Mouse (Mus musculus) lung, postnatal 0 days (tissue): ENCODE data around the gene Sh3pxd2a. TPM values are rescaled to one million over a fixed set of nuclear protein-coding genes. Genes with fewer than 3 reads are reported as not detected.

Source experiments
- ATAC-seq: fragments of 200-750 bp; cut with Nextera tagmentation; 2 replicates; pipeline ENCODE4 v1.8.0; 2017; ENCODE audit warnings: moderate library complexity
- DNase-seq: peaks from one replicate; pipeline ENCODE4 v3.0.0-alpha.2; 2016; ENCODE audit warnings: low spot score
- H3K27ac ChIP-seq: fragments of 300-500 bp; sonication (generic); 2 replicates; pipeline ENCODE4 v1.5.1; 2014; ENCODE audit warnings: antibody characterized with exemption, mild to moderate bottlenecking, low read length, mixed read lengths
- H3K27me3 ChIP-seq: fragments of 300-500 bp; sonication (generic); replicated peaks from 2 replicates; pipeline ENCODE4 v1.6.1; 2014; ENCODE audit warnings: low read length, mixed read lengths; ENCODE audit not compliant: insufficient read depth
- H3K36me3 ChIP-seq: fragments of 300-500 bp; sonication (generic); 2 replicates; pipeline ENCODE4 v1.6.1; 2014; ENCODE audit warnings: low read length, mixed read lengths; ENCODE audit not compliant: insufficient read depth
- H3K4me1 ChIP-seq: fragments of 300-500 bp; sonication (generic); 2 replicates; pipeline ENCODE4 v1.6.1; 2014; ENCODE audit warnings: antibody characterized with exemption, low read depth, low read length, mixed read lengths; ENCODE audit not compliant: insufficient read depth
- H3K4me2 ChIP-seq: fragments of 300-500 bp; sonication (generic); replicated peaks from 2 replicates; pipeline ENCODE4 v1.6.1; 2014; ENCODE audit warnings: low read depth, mild to moderate bottlenecking, low read length, moderate library complexity, mixed read lengths
- H3K4me3 ChIP-seq: fragments of 300-500 bp; sonication (generic); 2 replicates; pipeline ENCODE4 v1.5.1; 2014; ENCODE audit warnings: low read depth, low read length
- H3K9ac ChIP-seq: fragments of 300-500 bp; sonication (generic); replicated peaks from 2 replicates; pipeline ENCODE4 v1.6.1; 2014; ENCODE audit warnings: low read depth, mild to moderate bottlenecking
- H3K9me3 ChIP-seq: fragments of 300-500 bp; sonication (generic); 2 replicates; pipeline ENCODE4 v1.6.1; 2016; ENCODE audit warnings: low read length, mixed read lengths
- CTCF ChIP-seq: IDR thresholded peaks from 2 replicates; pipeline ENCODE4 v1.5.1; 2016; ENCODE audit warnings: antibody characterized with exemption, mild to moderate bottlenecking
- EP300 ChIP-seq: IDR thresholded peaks from 2 replicates; pipeline ENCODE4 v1.6.1; 2016; ENCODE audit warnings: antibody characterized with exemption, mild to moderate bottlenecking, control low read depth
- WGBS: fragments of 180-500 bp; shearing (Covaris S2); extraction: QIAGEN DNeasy Blood & Tissue Kit; methylation state at CpG from one replicate; pipeline ENCODE4 v1.1.7; 2014; 5-methylcytosine and 5-hydroxymethylcytosine counted together
- polyA plus RNA-seq: library from polyadenylated mRNA; unstranded; fragments of >200 nt; fragmentation: Nextera tagmentation; extraction: Ambion mirVana; gene quantifications from 2 replicates; pipeline ENCODE4 v1.2.1, GENCODE M21; 2015

The Sh3pxd2a gene
- polyA plus RNA-seq, 1 experiment from 2014 or later = 5.6 TPM

DNA sequence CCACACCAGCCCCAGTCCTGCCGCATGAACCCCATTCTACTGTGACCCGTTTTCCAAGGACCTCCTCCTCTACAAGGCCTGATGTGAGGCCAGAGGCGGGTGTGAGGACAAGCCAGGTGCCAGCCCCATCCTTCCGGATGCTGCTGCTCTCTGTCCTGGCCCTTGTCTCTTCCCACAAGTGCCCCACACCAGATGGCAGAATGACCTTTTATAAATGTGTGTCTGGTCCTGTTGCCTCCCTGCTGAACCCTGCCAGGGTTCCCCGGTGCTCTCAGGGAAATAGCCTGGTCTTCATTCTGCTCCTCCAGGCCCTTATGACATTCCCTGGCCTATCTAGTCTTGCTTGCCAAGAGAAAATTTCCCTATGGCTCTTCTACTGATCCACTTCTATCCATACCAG is 238.4 kb downstream of the Sh3pxd2a start:
- Histone ChIP-seq H3K4me3 (no peak overlapping the region), H3K9ac (no peak overlapping the region), H3K27ac (no peak overlapping the region), H3K36me3 (no peaks in the 10 kb centered on the region), H3K4me1 (0 out of 2 replicates have a peak, but pooled peaks cover 5% of the 10 kb centered on the region), H3K9me3 (no peaks in the 10 kb centered on the region), H3K4me2 (no peak overlapping the region), H3K27me3 (no peaks in the 10 kb centered on the region)
- TF ChIP-seq CTCF = no peak
- no peak for TF ChIP-seq EP300
- DNase-seq = no peak
- ATAC-seq = no peak
- 81% methylated on average over 5 of the region's 5 CpGs for WGBS

DNA sequence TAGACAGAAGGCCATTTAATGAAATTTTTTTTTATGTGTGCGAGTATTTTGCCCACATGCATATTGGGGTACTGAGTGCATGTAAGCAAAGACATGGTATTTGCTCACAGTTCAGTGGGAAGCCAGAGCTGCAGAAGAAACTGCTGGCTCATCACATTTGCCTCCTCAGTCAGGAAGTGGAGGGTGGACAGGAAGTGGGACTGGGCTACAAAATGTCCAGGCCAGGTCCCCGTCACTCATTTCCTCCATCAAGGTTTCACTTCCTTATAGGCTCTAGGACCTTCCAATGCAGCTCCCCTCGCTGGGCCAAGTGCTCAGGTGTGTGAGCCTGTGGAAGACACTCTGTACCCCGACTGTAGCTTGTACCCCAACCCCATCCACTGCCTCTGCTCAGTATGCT is 239.5 kb downstream of the Sh3pxd2a start:
- Histone ChIP-seq H3K4me1 (0 out of 2 replicates have a peak, but pooled peaks cover 5% of the 10 kb centered on the region), H3K4me2 (no peak overlapping the region), H3K9ac (no peak overlapping the region), H3K27me3 (no peaks in the 10 kb centered on the region), H3K4me3 (no peak overlapping the region), H3K36me3 (no peaks in the 10 kb centered on the region), H3K27ac (no peak overlapping the region), H3K9me3 (no peaks in the 10 kb centered on the region)
- WGBS = 63% methylated on average over 4 of the region's 4 CpGs
- TF ChIP-seq CTCF (no peak), EP300 (no peak)
- ATAC-seq = no peak
- DNase-seq = peak; percentile 50

DNA sequence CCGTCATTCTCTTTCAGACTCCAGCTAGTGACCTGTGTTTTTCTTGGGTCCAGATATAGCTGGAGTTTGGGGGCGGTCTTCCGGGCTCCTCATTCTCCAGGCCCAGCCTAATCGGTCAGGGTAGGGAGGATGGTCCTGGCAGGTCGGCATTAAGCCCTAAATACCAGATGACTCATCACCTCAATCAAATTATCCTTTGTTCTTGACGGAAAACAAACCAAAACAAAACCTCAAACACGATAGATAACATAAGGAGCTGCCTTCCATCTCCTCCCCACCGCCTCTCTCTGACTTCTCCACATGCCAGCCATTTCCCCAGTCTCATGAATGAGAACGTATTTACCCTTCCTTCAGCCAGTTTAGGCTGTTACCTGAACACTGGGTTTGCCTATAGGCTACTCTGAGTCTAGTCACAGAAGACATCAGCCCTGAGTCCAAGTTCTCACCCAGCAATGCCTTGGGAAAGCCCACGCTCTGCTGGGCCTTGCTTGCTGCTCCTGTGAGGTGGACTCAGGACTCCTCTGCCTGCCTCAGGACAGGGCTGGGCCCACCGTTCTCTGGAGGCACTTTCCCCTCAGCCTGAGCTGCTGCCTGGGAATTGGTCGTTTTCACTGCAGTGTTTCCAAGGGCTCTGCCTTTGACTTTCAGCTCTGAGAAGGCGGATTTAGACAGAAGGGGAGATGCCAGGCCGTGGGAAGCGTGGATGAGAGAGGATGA is 241.2 kb downstream of the Sh3pxd2a start:
- ATAC-seq = 0 out of 2 replicates have a peak, but pooled peaks have one; percentile 32
- H3K4me1 ChIP-seq = no peaks in the 10 kb centered on the region
- TF ChIP-seq EP300 (no peak), CTCF (no peak)
- no peaks in the 10 kb centered on the region for H3K27me3 ChIP-seq
- H3K4me2 ChIP-seq = no peak overlapping the region
- no peak for DNase-seq
- H3K27ac ChIP-seq = no peak overlapping the region
- H3K36me3 ChIP-seq = no peaks in the 10 kb centered on the region
- no peak overlapping the region for H3K4me3 ChIP-seq
- no peaks in the 10 kb centered on the region for H3K9me3 ChIP-seq
- no peak overlapping the region for H3K9ac ChIP-seq
- 47% methylated on average over 15 of the region's 15 CpGs for WGBS

DNA sequence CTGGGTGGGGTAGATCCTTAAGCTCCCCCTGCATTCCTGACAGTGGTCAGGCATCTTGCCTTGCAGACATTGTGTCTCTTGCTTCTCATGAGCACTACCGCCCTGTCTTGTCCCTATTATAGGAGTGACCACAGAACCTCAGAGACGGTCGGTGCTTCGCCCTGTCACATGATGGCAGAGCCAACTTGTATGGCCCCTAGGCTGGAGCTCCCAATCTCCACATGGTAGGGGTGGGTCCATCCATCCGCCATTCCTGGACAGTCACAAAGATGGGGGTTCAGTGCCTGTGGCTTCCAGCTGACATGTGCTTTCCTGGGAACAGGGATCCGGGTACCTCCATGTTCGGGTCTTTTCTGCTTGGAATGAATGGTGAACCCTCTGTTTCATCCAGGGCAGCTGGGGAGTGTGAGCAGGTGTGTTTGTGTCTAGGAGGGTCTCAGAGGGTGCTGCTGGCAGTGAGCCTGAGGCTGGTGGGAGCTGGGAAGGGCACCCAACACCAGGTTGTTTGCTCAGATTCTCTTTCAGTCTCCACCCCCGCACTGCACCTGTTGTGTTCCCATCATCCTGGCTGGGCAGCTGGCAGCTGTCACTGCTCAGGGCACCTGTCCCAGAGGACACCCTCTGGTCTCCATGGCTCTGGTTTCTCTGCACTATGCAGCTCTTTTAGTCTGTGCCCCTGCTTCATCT is 241.9 kb downstream of the Sh3pxd2a start:
- no peak overlapping the region for H3K4me2 ChIP-seq
- no peaks in the 10 kb centered on the region for H3K9me3 ChIP-seq
- TF ChIP-seq EP300 = no peak
- DNase-seq (no peak), ATAC-seq (no peak)
- H3K9ac ChIP-seq = no peak overlapping the region
- no peaks in the 10 kb centered on the region for H3K4me1 ChIP-seq
- no peaks in the 10 kb centered on the region for H3K27me3 ChIP-seq
- WGBS = 82% methylated on average over 8 of the region's 8 CpGs
- no peak overlapping the region for H3K27ac ChIP-seq
- no peak overlapping the region for H3K4me3 ChIP-seq
- no peaks in the 10 kb centered on the region for H3K36me3 ChIP-seq

DNA sequence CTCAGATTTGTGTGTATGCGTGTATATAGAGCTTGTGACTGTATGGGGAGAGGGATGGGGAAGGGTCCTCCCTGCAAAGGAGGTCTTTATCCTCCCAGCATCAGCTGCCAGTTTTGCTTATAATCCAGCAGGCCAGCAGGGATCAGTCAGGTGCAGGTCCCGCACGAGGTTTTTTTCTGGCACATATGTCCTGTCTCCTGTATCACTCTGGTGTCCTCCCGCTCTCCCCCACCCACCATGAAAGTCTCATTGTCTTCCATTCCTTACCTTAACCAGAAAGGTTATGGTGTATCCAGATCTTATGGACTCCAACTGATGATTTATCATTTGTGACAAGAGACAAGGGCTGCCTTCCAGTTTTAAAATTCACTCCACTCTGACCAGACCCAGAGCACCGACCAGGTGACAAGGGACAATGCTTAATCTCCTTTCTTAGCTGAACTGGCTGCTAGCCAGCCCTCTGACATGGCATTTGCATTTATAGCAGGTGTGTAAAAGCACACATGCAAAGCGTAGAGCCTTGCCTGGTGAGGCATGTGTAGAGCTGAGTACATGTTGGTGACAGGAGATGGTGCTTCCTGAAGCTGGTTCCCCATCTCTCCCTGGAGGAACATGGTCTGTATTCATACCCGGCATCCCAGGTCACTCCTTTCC is 242.6 kb downstream of the Sh3pxd2a start:
- Histone ChIP-seq H3K27ac (no peak overlapping the region), H3K36me3 (no peaks in the 10 kb centered on the region), H3K9ac (no peak overlapping the region), H3K4me2 (no peak overlapping the region), H3K4me1 (no peaks in the 10 kb centered on the region), H3K27me3 (no peaks in the 10 kb centered on the region), H3K9me3 (no peaks in the 10 kb centered on the region), H3K4me3 (no peak overlapping the region)
- no peak for TF ChIP-seq CTCF
- TF ChIP-seq EP300 = no peak
- ATAC-seq (no peak), DNase-seq (no peak)
- WGBS = 72% methylated on average over 7 of the region's 7 CpGs

DNA sequence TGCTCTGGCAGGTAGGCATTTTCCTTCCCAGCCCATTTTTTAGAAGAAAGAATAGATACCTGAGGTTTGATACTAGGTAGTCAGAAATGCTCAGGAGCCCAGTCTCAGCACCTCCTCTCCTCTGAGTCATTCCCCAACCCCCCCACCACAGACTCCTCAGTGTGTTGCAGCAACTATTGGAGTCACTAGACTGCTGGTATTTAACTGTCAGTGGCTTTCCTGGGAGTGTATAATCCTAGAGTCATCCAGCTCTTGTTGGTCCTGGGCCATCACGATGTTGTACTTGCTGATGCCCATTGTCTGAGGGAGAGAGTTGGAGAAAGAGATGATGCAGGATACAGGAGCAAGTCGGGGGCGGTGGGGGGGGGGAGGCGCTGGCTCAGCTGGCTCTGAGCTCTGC is 243.2 kb downstream of the Sh3pxd2a start:
- no peak overlapping the region for H3K9ac ChIP-seq
- TF ChIP-seq EP300 (no peak), CTCF (no peak)
- 85% methylated on average over 4 of the region's 4 CpGs for WGBS
- H3K4me3 ChIP-seq = no peak overlapping the region
- H3K27ac ChIP-seq = no peak overlapping the region
- H3K9me3 ChIP-seq = no peaks in the 10 kb centered on the region
- H3K27me3 ChIP-seq = no peaks in the 10 kb centered on the region
- no peak for DNase-seq
- no peak overlapping the region for H3K4me2 ChIP-seq
- H3K36me3 ChIP-seq = no peaks in the 10 kb centered on the region
- no peak for ATAC-seq
- no peaks in the 10 kb centered on the region for H3K4me1 ChIP-seq
